Mouse (Mus musculus) erythroid progenitor cell, adult 5-6 weeks (primary cell): ENCODE results near the gene Hsd3b7. TPM values are rescaled to one million over a fixed set of nuclear protein-coding genes. Genes with fewer than 3 reads are reported as not detected.
"Not testable (repeated sequence)": the region's sequence is repeated elsewhere in the genome, so short reads cannot be mapped to it uniquely, and the experiment has no call there.

Source experiments
- ATAC-seq: replicated peaks from 2 replicates; pipeline ENCODE4 v1.8.0; 2016; ENCODE audit warnings: moderate number of reproducible peaks, mild to moderate bottlenecking, moderate TSS enrichment, inconsistent platforms; ENCODE audit not compliant: poor library complexity, low FRiP score, severe bottlenecking
- total RNA-seq, 2 experiments: library from RNA; stranded (forward) in 1 of 2; stranded (reverse) in 1 of 2; fragments of 150-400 nt in 1 of 2; fragments of 186-747, 209-891 nt in 1 of 2; gene quantifications; 2 replicates each; pipeline versions ENCODE4 v1.2.3 to v1.2.4; 2015 to 2017; ENCODE audit warnings: low replicate concordance in 2 of 2

Gene Hsd3b7
- total RNA-seq, 2 experiments from 2014 or later = 2.6 TPM; not detected in 1

DNA sequence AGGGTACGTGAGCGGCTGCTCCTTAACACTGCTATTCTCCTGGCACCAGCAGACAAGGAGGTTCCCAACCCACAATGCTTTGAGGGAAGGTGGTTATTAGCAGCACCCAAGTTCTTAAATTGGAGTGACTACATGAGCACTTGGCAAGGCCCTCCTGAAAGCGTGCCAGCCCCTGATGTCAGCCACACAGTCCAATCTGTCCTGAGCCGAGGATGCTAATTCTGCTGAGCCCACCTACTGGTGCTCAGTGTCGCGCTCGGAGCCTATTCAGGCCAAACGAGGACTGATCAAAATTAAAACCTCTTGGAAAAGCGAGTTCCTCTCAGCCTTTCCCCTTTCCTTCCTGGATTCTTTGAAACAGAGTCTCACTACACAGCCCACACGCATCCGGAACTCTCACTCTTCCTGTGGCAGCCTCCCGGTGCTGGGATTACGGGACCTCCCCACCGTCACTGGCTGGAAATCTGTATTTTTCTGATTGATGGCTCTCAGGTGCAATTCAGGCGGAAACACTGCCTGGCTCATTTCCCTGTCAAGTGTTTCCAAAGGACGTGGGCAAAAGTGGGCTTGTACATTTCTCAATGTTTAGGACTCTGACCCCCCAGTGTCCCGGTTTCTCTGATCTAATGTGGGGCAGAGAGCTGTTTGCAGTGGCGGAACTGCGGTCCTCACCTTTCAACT, 14.0 kb downstream of the Hsd3b7 start:
- ATAC-seq = no peak

DNA sequence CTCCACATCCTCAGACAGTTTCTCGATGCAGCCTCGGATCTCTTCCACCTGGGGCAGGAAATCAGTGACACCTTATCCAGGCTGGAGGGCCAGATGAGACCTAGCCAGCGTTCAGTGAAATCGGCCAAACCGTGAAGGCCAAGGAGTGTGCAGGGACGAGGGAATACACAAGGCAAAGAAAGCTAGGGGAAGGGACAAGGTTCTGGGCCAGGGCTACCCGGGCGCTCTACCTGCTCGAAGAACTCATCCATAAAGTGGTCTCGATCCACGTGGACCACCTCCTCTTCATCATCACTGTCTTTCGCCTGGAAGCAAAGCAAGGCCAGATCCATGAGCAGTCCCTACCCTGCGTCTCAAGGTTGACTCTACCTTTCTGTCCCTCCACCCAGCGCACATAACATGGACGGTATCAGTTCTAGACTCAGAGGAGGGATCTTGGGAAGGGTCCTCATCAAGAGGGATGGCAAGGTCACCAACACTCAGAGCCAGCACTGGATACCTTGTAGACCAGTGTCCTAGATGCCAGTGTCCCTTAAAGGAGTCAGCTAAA, 14.8 kb downstream of the Hsd3b7 start:
- ATAC-seq = no peak

DNA sequence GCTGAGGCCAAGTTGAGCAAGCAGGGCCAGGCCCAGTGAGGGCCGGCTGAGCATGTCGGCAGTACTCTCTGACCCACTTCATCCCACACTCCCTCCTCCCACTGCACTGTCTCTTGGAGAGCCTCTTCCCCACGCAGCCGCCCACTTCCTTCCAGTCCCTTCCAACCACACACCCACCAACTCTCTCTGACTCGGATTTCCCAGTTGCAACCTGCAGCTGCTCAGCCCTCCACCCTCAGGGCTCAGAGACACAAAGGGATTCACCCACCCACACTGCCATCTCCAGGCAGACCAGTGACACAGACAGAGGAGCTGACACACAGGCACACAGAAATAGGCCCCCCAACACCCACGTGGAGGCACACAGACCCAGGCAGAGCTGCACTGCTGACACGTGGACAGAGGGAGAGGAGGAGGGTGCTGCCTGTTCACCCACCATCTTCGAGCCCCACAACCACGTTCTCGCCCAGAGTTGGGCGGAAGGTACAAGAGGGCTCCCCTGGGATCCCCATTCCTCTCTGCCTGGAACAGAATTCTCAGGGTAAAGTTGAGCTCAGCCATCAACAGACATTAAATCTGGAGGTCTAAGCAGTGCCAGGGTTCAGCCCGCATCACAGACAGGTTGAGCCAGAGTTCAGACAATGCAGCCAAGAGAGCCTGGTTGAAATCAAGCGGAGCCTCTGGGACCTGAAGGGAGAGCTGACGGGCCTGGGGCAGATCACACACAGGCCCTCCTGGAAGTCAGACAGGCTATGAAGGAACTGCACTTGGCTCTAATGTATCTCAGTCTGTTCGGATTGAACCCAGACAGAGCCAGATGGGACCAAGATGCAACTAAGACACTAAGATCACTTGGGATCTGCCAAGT, 15.8 kb downstream of the Hsd3b7 start:
- ATAC-seq = no peak

DNA sequence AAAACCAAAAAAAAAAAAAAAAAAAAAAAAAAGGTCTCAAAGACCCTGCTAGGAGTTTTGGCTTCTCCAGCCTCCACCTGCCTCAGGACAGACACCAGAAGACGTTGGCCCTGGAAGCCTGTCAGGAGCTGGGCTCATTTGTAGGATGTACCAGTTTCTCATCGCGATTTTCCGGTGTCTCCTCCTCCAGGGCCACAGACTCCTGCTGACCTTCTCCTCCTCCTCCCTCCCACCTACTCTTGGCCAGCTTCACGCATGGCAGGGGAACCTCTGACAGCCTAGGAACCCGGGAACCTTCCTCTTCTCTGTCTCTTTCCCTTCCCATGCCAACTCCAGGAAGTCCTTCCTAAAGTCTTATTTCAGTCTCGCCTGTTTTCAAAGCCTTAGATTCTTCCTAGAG, 16.6 kb downstream of the Hsd3b7 start:
- ATAC-seq = no peak

DNA sequence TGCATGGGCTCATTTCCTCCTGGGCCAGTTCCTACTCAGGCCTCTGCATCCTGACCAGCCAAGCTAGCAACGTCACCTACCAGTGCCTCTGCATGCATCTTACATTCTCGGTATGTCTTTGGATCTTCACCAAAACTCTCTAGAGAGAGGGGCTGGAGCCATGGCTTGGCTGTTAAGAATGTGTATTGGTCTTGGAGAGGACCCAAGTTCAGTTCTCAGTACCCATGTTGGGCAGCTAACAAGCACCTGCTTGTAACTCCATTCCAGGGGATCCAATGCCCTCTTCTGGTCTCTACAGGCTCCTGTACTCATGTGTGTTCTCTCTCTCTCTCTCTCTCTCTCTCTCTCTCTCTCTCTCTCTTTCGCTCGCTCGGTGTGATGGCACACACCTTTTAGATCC, 17.4 kb downstream of the Hsd3b7 start:
- no peak for ATAC-seq

DNA sequence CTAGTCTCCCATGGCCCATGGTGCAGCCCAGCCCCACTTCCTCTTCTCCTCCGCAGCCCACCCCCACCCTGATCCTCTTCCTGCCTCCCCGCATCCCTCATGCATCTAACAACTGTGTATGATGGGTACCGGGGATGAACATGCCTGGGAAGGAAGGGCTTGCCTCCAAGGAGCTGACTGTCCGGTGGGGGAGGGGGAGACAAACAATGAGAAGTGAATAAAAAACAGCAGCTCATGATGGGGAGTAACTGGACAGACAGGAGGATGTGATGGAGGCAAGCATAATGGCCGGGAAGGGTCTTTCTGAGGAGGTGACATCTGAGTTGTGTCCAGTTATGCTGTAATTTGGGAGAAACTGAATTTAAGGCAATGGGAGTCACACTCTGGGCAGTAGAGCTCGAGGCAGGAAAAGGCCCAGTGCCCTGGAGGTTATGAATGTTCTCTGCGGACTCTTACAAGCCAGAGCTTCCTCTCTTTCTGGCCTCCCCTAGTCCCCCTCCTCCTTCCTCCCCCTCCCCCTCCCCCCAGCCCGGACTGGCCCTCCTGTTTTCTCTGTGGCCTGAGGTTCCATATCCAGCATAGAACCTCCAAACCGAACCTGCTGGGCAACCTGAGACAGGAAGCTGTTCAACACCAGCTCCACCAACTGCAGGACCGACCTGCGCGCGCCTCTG, 20.6 kb downstream of the Hsd3b7 start:
- ATAC-seq = no peak

DNA sequence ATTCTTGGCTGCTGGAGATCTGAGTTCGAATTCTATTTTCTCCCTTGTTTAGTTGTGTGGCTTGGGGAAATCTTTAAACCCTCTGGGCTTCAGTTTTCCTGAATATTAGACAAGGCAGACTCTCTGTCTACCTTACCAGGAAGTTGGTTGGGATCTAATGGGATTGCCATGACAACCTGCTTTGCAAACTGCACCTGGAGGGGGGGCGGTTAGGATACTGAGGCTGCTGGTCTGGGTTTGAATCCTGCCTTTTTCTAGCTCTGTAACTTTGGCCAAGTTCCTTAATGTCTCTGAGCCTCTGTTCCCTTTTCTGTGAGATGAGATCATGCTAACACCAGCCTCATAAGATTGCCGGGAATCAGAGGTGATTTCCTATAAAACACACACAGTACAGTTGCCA, 22.1 kb downstream of the Hsd3b7 start:
- ATAC-seq = no peak

DNA sequence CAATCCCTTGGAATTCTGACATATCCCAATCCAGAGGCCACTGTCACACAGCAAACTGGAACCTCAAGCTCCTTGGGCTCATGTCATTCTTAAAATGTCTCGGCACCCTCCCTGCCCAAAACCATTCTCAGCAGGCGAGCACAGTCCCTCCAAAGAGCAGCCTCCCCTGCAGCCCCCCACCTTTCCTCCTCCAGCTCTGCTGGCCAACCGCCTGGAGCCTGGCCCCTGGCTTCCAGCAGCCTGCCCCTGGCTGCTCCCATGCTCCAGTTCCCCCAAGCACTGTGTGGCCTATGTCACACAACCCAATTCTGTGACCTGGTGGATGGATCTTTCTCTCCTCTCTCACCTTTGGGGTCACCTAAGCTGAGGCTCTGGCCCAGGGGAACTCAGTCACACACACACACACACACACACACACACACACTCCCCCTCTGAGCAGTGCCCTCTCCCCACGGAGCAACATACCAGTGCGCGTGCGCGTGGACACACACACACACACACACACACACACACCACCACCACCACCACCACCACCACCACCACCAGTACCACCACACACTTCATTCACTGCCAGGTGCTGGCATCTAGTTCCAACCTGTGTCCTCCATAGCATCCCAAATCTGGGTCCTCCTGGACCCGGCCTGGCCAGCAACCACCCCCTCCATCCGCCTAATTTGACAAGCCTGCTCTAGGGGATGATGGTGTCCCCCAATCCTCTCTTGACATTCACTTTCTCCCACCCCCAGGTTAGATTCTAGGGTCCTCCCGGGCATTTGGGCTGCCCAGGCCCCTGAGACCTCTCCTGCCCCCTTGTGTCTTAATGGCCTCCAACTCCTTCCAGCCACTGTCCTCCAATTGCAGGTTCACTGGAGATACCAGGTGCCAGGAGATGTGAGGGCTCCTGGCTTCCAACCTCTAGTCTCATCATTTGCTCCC, 23.1 kb downstream of the Hsd3b7 start:
- no peak for ATAC-seq

DNA sequence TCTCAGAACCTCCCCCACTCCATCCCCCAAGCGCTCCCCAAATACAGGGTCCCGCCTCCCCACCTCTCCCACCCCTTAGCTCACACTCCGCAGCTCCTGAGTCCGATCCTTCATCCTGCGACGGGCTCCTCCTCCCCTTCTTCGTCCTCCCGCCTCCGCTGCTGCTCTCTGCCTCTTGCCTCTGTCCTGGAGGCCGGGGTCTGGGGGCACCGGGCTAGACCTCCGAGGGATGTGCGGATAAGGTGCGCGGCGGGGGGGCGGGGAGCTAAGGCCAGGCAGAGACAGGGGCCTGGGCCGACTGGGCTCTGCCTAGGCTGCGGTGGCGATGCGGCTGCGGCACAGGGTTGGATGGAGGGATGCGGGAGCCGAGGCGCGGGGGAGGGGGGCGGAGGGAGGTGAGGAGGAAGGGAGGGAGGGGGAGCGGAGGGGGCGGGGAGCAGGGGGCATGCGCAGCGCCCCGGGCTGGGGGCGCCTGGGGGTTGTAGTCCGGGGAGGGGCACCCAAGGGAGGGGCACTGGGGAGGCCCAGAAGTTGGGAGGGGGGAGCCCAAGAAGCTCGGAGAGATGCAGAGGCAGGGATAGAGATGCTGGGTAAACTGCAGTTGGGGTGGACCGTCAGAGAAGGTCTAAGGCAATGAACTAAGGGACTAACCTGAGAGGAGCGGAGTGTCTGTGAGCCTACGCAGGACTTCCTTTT, 23.9 kb downstream of the Hsd3b7 start, which contains the start of the genes Stx4a and Stx1b:
Gene Stx4a (plus strand): TSS at position 119 of the 696 bp plus-strand sequence.
Gene Stx1b (minus strand): TSS at position 374 of the 696 bp plus-strand sequence.
- ATAC-seq = no peak

DNA sequence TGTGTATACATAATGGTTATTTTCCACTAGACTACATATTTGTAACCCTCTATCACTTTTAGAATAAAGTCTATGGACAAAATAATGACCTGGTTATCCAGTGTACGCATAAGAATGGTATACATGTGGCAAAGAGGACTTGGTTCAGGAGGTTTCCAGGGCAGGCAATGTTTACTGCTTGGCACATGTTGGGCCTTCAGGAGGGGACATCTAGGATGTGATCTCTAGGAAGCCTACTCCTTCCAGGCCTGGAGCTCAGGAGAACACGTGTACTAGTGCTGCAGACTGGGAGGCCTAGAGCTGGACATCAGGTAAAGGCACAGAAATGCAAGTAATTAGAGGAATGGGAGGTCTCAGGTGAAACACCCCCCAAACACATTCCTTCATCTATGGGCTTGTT, 35.1 kb downstream of the Hsd3b7 start:
- ATAC-seq = no peak

DNA sequence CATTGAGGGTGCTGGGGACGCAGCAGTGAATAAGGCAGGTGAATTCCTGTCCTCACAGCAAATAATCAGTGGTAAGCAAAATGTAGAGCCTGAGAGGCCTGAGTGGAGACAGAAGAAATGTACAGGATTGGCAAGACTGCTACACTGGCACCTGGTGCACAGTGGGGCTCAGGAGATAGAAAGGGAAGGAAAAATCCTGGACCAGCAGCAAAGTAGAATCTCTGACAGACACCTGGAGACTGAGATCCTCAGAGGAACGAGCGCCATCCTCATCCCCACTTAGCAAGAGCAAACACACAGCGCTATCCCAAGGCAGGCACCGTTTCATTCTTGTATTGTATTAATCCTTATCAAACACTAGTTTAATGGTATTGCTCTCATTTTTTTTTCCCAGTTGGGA, 37.1 kb downstream of the Hsd3b7 start:
- no peak for ATAC-seq

DNA sequence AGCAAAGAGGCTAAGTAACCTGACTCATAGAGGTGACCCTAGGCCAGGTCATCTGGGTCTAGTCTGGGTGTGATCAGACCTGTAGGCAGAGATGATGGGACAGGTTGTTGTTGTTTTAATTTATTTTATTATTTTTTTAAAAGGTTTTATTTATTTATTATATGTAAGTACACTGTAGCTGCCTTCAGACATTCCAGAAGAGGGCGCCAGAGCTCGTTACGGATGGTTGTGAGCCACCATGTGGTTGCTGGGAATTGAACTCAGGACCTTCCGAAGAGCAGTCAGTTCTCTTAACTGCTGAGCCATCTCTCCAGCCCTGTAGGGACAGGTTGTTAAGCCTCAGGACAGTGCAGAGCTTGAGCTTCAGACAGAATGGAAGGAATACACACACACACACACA, 37.5 kb downstream of the Hsd3b7 start:
- ATAC-seq = not testable (repeated sequence)

DNA sequence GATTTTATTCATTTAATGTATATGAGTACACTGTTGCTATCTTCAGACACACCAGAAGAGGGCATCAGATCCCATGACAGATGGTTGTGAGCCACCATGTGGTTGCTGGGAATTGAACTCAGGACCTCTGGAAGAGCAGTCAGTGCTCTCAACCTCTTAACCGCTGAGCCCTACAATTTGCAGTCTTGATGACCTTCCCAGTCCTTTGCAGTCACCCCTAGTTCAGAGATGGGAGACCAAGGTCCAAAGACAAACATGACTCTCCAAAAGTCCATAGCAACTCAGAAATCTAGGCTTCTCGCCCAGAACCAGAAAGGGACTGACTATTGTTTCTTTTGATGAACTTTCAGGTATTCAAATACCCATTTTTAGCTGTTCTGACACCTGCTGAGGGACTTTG, 39.6 kb downstream of the Hsd3b7 start:
- ATAC-seq = not testable (repeated sequence)

DNA sequence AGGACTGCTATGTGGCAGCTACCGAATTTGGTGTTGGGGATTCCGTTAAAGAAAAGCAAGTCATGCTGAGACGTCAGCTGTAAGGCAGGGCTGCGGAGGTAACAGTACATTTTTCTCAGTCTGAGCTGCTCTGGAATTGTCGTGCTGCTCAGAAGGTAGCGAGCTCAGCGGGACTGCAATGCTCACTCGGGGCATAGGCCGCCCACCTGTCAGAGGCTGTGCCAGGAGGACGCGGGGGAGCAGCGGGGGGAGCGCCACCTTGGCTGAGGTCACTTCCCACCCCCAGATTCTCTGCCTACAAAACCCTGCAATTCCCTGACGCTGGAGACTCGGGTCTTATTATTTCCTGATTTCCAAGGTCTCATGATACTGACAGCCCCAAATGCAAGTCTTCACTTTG, 40.5 kb downstream of the Hsd3b7 start:
- ATAC-seq = peak; percentile 41

DNA sequence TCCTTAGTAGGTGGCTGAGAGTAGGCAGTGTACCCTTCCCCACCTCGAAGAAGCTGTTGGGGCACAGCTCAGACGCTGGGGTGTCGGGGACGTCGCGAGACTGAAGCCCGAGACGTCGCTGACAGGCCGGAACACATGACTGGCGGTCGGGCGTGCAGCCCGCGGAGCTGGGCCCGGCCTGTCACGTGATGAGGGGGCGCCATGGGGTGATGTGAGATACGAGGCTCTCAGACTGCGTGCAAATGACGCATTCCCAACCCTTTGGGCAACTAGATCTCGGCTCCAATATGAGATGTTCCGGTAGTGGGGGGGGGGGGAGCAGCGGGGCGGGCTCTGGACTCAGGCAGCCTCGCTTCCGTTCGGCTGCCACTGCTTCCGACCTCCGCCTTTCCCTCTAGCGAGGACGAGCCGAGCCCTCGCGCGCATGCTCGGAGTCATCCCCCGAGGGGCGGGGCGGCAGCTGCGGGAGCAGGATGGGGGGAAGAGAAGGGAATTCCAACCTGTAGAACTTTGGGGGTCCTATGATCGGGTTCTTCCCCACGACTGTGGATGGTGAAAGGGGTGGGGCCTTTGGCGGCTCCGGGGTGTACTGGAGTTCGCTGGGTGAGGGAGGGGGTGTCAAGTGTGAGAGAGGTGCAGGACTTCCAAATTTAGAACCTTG, 41.1 kb downstream of the Hsd3b7 start:
- ATAC-seq = peak; percentile 85

DNA sequence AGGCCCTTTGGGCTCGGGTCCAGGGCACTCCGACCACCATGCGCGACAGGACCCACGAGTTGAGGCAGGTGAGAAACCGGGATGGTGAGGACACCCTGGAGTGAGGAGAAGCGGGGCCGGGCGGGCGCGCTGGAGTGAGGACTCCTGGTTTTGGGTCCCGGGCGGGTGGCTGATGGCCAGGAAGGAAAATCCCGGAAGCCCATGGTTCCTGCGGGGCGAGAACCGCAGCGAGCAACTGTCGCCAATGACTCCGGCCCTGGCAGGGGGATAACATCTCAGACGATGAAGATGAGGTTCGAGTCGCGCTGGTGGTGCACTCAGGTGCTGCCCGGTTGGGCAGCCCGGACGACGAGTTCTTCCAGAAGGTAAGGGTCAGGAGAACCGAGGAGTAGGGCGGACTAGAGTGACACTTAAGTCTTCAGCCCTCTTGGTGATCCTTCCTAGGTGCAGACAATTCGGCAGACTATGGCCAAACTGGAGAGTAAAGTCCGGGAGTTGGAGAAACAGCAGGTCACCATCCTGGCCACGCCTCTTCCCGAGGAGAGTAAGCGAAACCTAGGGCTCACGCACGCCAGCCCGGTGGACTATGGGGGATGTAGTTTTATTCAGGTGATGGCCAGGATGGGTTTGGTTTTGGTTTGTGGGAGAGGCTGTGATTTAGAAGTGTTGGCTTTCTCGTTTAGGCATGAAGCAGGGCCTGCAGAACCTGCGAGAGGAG, 41.8 kb downstream of the Hsd3b7 start:
- ATAC-seq = peak; percentile 85
